Mouse (Mus musculus): ENCODE data around the gene Megf6.

Megf6 gene

GRCm38 (mm10) chr4:154160538-154161390 is 9.8 kb upstream of the Megf6 start, which contains the start of gene Tprgl:
Gene Tprgl (minus strand): TSS chr4:154160666.
- DNase-seq: peak; percentile 97 to 98

DNA sequence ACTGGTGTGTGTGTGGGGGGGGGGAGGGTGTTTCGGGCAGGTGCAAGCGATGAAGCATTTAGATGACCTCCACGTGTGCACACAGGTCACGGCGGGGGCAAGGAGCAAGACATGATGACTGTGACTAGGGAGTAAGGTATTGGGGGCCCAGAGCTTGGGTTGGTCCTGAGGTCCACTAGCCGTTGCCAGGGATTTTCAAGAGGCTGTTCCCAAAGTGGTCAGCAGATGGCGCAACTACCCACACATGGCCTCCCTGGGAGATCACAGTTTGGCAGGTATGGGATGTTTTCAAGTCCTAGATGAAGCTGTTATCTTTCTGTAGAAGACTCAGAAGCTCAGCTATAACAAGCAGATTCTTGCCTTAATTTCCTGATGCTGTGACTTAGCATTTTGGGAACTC is 7.2 kb upstream of the Megf6 start:
- DNase-seq: peak; percentile 64 to 71

DNA sequence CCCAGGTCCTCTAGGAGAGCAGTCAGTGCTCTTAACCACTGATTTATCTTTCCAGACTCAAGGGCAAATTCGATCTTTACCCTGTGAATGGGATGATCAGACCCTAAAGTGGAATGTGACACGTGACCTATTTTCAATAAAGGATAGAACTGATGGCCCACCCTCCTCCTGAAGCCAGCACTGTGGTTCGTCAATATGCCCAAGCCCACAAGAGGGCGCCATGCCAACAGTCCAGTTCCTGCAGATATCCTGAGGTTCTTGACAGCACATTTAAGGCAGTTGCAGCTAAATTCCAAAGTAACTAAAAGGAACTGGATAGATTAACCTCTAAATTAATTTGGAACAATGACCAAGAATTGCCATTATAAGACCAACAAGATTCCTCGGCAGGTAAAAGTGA is 3.5 kb upstream of the Megf6 start:
- DNase-seq: peak; percentile 74 to 81

DNA sequence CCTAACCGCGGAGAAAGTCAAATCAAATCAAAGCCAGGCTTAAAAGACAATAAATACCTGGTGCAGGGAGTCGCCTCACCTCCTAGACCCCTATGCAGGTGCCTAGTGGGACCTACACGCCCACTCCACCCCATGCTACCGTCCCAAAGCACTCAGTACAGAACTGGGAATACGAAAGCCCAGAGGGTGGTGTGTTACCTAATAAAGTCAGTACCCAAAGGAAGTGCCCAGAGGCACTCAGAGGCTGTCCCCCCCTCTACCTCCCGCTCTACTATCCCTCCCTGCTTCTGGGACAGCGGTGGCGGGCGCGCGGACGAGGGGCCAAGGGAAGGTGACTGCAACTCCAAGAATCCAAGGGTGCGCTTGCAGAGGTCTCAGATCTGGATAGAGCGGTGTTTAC is 509 bp upstream of the Megf6 start:
- DNase-seq: no peak

GRCm38 (mm10) chr4:154171151-154171930 is 811 bp downstream of the Megf6 start:
- DNase-seq: peak; percentile 67 to 69

- peak in 1 of 2 experiments; percentile 48 for DNase-seq
Measured at GRCm38 (mm10) chr4:154171931-154172604, 1.5 kb downstream of the Megf6 start.

- DNase-seq: peak; percentile 89 to 92
Measured at GRCm38 (mm10) chr4:154177257-154177656, 6.7 kb downstream of the Megf6 start.

DNA sequence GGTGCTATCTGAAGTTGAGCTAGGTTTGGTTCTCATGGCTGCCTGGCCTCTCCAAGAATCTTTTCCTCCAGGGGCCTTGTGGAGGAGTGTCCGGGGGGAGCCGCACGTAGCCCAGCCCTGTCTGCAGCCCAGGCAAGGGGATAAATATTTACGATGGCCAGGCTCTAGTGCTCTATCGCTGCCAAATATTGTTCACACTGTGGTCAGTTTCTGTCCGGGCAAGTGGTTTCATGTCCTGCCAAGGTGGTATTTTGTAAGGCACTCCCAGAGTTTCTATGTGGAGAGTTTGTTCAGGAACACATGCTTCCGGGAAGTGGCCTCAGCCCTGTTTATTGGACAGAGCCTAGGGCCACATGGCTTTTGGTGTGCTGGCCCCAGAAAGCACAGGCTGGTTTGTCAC is 10.5 kb downstream of the Megf6 start:
- peak; percentile 86 to 91 for DNase-seq

DNA sequence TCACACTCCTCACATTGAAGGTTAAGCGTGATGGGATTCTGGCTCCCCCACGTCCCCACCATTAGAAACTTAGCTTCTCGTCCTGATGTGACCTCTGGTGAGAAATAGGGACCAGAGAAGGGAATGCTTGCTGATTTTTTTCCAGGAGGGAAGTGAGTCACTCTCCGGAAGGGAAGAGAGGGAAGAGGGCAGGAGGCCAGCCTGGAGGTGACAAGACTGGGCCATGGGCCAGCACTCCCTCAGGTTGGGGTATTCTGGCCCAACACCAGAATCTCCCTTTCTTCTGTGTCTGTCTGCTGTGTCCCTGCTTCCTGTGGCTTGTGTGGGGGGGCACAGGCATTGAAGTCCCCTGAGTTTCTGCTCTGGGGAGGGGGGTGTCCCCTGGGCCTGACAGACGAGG is 13.0 kb downstream of the Megf6 start:
- DNase-seq: peak in 1 of 2 experiments; percentile 63

GRCm38 (mm10) chr4:154185001-154185400 is 14.5 kb downstream of the Megf6 start:
- peak; percentile 60 to 74 for DNase-seq

GRCm38 (mm10) chr4:154186002-154186537 is 15.5 kb downstream of the Megf6 start:
- DNase-seq: peak; percentile 50 to 53

DNA sequence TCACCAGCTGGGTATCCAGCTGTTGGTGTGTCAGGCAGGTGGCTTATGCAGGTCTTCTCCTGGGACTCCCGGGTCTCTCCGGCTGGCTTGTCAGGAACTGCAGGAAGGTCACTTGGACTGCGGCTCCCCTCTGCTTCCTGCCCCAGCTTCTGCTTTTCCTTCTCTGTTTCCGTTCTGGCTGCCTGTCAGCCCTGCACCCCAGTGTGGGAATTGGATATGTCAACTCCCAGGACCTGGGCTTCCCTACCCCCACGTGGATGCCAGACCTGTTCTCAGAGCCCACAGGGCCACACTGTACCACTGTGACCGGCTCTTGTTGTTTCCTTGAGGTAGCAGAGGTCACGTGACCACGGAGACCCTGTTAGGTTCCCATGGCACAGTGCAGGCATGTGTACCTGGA is 18.4 kb downstream of the Megf6 start:
- peak in 1 of 2 experiments; percentile 53 for DNase-seq

- DNase-seq: no peak
Measured at GRCm38 (mm10) chr4:154197961-154198360, 27.4 kb downstream of the Megf6 start.

GRCm38 (mm10) chr4:154198377-154198961 is 27.9 kb downstream of the Megf6 start:
- DNase-seq: no peak

DNA sequence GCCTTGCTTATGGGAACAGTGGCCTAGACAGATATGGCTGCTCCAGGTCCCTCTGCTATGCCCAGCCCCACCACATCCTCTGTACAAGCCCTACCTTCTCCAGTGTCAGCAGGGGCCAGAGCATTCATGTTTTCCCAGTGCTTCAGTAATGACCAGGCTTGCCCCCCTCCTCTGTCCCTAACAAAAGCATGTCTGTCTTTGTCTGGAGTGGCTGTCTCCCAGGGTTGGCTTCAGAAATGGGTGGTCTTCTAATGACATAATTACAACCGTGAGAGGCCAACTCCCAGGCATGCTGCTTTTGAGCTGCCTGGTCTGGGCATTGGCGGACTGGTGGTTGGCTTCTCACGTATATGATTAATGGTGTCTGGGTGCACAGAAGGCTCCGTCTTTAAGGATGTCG is 31.0 kb downstream of the Megf6 start:
- no peak for DNase-seq

GRCm38 (mm10) chr4:154204532-154204931 is 34.0 kb downstream of the Megf6 start:
- peak; percentile 48 to 64 for DNase-seq

GRCm38 (mm10) chr4:154205392-154205791 is 34.9 kb downstream of the Megf6 start:
- peak; percentile 85 to 90 for DNase-seq

DNA sequence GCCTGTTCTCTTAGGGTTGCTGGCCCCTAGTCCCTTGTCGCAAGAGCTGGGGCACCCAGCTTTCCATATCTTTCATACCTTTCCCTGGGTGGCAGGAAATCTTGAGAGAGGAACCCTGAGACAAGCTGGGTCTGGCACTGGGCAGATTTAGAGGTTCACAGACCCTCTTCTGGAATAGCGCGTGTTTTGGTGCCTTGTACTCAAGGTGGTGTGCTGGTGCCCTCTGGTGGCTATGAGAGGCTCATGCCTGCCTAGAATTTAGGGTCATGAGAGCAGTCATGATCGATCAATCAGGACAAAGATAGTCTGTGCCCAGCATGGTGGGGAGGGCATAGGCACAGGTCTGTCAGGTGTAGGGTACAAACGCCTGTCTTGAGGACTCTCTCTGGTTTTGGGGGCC is 36.7 kb downstream of the Megf6 start:
- peak; percentile 49 to 59 for DNase-seq

DNA sequence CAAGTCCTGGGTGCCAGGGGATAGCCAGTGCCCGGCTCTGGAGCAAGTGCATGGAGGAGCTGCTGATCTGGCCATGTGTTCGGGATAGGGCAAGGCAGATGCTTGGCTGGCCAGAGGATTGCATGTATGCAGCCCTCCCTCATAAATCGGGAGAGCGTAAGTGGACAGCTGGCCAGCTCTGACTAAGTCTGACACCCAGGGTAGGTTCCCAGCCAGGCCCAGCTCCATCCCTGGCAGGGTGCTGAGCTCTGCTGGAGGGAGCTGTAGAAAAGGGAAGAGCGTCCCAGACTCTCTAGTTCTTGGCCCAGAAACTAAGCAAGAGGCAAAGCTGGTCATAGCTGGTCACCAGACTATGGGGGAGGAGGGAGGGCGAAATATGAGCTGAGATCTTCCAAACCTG is 38.5 kb downstream of the Megf6 start:
- DNase-seq: no peak

DNA sequence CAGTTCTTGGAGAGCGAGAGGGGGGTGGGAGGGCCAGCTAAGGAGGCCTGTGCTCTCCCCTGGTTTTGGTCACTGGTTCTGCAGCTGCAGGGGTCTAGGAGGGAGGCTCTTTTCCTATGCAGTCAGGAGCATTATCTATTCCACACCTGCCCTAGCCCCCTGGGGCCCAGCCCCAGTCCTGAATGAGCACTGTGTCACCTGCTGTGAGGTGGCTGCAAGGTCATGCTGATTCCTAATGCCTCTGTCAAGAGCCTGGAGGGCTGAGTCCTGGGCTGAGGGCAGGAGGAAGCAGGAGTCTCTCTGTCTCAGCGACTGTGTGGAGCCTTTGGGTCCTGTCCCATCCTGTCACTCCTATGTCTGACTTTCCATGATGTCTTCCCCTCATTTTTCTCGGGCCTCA is 39.3 kb downstream of the Megf6 start:
- no peak for DNase-seq

DNA sequence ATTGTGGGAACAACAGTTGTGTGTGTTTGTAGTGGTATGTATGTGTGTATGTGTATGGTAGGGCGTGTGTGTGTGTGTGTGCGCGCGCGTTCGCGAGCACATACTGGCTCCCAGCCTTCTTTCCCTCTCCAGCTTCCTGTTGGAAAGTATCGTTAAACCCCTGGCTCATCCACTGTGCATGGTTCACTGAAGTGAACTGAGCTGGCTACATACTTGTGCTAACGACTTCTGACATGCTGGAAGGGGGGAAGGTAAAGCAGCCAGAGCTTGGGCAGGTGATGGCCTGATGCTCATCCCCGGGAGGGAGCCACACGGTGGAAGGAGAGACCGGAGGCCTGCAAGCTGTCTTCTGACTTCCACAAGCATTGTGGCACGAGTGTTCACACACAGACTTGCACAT is 40.9 kb downstream of the Megf6 start:
- no peak for DNase-seq

GRCm38 (mm10) chr4:154213586-154213985 is 43.1 kb downstream of the Megf6 start:
- peak; percentile 21 to 26 for DNase-seq

DNA sequence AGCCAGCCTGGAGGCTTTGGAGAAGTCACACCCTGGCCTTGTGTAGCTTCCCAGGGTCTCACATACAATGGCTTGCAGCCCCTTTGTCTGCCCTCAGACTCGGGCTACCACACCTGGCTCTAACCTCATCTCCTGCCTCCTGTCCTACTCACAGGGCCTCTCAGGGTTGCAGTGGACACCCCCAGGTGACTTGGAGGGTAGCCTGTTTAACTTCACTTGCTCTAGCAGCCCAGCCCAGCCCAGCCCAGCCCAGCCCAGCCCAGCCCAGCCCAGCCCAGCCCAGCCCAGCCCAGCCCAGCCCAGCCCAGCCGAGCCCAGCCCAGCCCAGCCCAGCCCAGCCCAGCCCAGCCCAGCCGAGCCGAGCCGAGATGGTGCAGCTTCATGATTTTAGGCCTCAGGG is 43.5 kb downstream of the Megf6 start:
- DNase-seq: no peak

All from lung, adult 18-20 months (tissue).